Mouse (Mus musculus) layer of hippocampus, postnatal 14 days (tissue): ENCODE measurements around the gene Tmem151b. TPM values are rescaled to one million over a fixed set of nuclear protein-coding genes. Genes with fewer than 3 reads are reported as not detected.

ENCODE experiments used
- DNase-seq, 2 experiments: peaks; one replicate each; pipeline ENCODE4 v3.0.0; 2021 to 2022; ENCODE audit warnings: low spot score in 2 of 2, mixed read lengths in 1 of 2
- total RNA-seq, 2 experiments: library from RNA; stranded (reverse); gene quantifications; 2 replicates each; pipeline ENCODE4 v1.2.3; 2021

Tmem151b gene
- total RNA-seq, 2 experiments from 2014 or later: 106 to 107 TPM

GRCm38 (mm10) chr17:45547461-45548190, 1.9 kb downstream of the Tmem151b start:
- no peak for DNase-seq

- no peak for DNase-seq
These were observed 2.5 kb downstream of the Tmem151b start for GRCm38 (mm10) chr17:45546941-45547340.

DNA sequence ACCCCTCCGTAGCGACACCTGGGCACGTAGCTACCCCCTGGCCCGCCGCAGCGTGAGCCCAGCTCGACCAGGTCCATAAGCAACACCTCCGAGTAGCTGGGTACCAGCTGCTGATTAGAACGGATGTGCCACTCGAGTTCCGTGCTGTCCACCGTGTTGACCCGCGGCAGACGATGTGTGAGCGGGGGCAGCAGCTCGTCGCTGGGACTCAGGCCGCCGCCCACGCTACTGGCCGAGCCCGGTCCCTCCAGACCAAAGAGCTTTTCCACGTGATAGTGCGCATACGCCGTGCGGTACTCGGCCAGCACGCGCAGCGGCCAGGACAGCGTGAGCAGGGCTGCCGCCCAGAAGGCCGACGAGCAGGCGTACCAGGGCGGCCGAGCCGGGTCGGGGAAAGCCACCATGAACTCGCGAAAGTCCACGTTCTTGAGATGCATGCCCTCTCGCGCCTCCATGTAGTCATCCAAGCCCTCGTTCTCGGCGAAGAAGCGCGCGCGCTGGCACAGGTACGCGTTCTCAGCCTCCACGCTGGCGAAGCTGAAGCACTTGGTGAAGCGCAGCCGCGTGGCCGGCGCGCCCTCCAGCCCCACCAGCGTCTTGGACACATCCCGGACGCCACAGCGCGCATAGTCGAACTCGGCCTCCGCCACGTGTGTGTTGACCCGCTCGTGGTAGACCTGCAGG, 4.1 kb downstream of the Tmem151b start:
- DNase-seq: no peak

- no peak for DNase-seq
These were observed 4.6 kb downstream of the Tmem151b start for GRCm38 (mm10) chr17:45544873-45545277.

- DNase-seq: no peak
These were observed 5.2 kb downstream of the Tmem151b start for GRCm38 (mm10) chr17:45544001-45544872.

- DNase-seq: no peak
These were observed 6.4 kb downstream of the Tmem151b start for GRCm38 (mm10) chr17:45543115-45543514.

- DNase-seq: no peak
These were observed 6.8 kb downstream of the Tmem151b start for GRCm38 (mm10) chr17:45542705-45543104.

GRCm38 (mm10) chr17:45542129-45542528, 7.3 kb downstream of the Tmem151b start:
- no peak for DNase-seq

- no peak for DNase-seq
These were observed 9.8 kb downstream of the Tmem151b start for GRCm38 (mm10) chr17:45539664-45540063.

GRCm38 (mm10) chr17:45538394-45538793, 11.1 kb downstream of the Tmem151b start:
- no peak for DNase-seq

GRCm38 (mm10) chr17:45536264-45536663, 13.2 kb downstream of the Tmem151b start:
- DNase-seq: no peak

GRCm38 (mm10) chr17:45532896-45533295, 16.6 kb downstream of the Tmem151b start:
- DNase-seq: no peak

- DNase-seq: no peak
These were observed 19.1 kb downstream of the Tmem151b start for GRCm38 (mm10) chr17:45530346-45530782.

DNA sequence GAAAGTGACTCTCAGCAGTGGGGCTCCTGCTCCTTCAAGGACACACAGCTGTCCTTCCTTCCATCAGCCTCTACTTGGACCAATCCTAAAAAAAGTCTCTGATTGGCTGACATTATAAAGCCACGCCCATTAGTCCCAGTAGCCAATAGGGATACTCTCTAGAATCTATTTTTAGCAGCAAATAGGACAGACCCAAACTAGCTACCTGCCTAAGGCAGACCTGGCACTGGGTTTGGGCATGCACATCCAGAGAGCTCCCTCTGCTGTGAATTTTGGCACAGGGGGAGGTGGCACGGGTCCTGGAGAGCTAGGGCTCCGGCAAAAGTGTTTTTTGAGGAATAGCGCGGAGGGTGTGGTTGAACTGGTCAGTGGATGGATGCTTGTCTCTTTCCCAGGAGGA, 22.9 kb downstream of the Tmem151b start:
- DNase-seq: no peak

DNA sequence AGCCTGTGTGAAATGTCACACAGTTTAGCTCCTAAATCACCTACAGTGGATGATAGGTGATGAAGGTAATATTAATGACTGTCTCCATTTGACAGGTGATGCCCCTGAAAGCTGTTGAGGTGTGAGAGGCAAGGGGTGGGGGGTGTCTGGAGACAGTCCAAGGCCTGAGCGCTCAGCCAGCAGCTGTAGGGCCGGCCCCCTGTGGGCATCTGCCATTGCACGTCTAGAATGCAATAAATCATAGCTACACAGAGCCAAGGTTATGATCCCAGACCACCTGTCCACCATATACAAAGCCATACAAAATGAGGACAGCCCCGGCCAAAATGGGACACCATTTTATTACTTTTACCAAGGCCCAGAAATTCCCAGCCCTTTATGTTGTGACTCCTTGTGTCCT, 24.5 kb downstream of the Tmem151b start:
- DNase-seq: no peak

GRCm38 (mm10) chr17:45523263-45523662, 26.2 kb downstream of the Tmem151b start, which contains the start of gene Tcte1:
Gene Tcte1, plus strand, starts transcription at chr17:45523434.
- no peak for DNase-seq

GRCm38 (mm10) chr17:45520136-45520535, 29.3 kb downstream of the Tmem151b start:
- no peak for DNase-seq

DNA sequence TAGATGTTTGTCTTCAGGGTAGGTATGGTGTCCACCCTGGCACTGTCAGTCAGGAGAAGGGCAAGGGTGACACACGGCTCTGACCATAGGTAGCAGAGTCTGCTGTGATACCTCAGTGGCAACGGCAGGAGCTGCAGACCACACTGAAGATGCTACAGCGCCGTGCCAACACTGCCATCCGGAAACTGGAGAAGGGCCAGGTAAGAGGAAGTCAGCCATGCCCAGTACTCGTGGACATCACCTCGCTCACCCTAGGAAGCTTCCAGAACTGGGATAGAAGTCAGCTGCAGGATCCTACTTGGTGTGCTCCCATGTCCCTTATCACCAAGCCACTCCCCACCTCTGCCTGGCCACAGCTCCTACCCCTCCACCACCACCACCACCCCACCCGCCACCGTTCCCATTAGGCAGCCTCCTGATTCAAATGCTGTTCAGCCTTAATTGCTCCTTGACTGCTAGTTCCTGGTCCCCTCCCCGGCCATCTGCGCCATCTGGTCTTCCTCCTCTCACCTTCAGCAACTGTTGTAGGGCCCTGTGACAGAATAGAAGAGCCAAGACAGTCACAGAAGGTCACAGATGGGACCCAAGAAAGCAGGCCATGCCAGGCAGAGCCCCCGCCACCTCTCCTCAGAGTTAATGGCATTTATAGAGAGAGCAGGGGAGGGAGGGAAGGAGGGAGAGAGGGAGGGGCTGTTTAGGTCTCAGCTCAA, 30.6 kb downstream of the Tmem151b start:
- no peak for DNase-seq

DNA sequence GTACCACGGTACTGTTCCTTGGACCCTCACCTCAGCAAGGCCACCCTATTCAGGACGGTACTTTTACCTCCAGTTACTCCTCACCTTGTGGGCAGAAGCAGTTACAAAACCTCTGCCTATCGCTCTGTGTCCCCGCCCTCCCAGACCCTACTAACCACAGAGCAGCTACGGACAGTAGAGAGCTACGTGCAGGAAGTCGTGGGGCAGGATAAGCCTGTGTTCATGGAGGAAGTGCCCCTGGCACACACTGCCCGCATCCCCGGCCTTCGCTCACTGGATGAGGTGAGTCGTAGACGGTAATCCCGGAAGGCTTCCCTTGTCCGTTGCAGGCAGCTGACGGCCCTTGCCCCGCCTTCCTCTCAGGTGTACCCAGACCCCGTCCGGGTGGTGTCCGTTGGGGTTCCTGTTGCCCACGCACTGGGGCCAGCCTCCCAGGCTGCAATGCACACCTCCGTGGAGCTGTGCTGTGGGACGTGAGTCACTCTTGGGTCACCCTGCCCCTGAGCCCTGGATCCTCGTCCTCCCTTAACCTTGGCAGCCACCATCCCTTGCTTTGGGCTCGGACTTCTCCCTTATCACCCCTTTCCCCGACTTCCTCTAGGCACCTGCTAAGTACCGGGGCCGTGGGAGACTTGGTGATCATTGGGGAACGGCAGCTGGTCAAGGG, 31.8 kb downstream of the Tmem151b start:
- no peak for DNase-seq

- DNase-seq: no peak
These were observed 32.3 kb downstream of the Tmem151b start for GRCm38 (mm10) chr17:45517135-45517534.
